Mouse (Mus musculus) adrenal gland, adult (tissue): ENCODE measurements around the gene Prpf6.

Source experiments
- DNase-seq, 2 experiments: peaks; one replicate each; pipeline ENCODE4 v3.0.0; 2022 to 2023; ENCODE audit warnings: low spot score in 1 of 2; ENCODE audit not compliant: inconsistent age in 2 of 2

Gene Prpf6

GRCm38 (mm10) chr2:181594946-181595696 lies 3.5 kb downstream of the Prpf6 start:
- DNase-seq = peak; percentile 82 to 94

GRCm38 (mm10) chr2:181596221-181596960 lies 4.7 kb downstream of the Prpf6 start:
- DNase-seq = peak in 1 of 2 experiments; percentile 47

- DNase-seq = peak; percentile 80 to 85
Observed at GRCm38 (mm10) chr2:181597378-181598061, 5.9 kb downstream of the Prpf6 start.

DNA sequence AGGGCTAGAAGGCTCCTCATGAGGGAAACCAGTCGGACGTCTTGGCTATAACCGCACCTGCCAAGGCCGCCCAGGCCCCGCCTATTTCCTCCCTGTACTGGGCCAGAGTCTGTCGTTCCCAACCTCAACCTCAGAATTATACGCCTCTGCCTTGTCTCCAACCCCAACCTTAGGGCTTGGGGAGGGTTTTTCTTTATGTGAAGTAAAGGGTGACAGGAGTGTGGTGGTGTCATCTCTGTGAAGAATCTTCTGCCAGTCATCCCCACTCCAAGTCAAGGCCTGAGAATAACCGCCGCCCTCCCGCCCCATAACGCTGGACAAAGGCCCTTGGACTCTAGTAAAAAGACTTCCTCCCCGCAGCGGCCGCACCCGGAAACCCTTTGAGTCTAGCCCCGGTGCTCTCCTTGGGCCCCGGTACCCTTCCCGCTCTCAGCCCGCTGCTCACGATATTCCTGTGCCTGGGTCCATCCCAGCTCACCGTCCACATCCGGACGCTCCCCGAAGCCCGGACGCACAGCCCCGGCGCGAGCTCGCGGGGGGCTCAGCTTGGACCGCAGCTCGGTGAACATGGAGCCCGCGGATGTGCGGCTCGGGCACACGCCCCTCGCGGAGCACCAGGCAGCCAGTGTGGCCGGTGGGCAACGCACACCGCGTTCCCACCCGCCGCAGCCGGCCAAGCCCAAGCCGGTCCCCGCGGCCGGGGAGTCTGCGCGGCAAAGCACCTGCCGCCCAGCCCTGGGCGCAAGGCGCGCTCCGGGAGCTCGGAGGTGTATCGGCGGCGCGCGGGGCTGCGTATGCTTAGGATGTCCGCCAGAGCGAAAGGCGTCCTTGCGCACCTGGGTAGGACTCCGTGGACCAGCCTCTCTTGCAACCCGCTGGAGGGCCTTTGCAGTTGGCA lies 7.0 kb downstream of the Prpf6 start, which contains the start of gene Samd10:
TSS of gene Samd10 (minus strand) at position 759 of the 898 bp plus-strand sequence.
- peak; percentile 74 to 90 for DNase-seq

- peak in 1 of 2 experiments; percentile 14 for DNase-seq
Observed at GRCm38 (mm10) chr2:181600226-181600758, 8.6 kb downstream of the Prpf6 start.

DNA sequence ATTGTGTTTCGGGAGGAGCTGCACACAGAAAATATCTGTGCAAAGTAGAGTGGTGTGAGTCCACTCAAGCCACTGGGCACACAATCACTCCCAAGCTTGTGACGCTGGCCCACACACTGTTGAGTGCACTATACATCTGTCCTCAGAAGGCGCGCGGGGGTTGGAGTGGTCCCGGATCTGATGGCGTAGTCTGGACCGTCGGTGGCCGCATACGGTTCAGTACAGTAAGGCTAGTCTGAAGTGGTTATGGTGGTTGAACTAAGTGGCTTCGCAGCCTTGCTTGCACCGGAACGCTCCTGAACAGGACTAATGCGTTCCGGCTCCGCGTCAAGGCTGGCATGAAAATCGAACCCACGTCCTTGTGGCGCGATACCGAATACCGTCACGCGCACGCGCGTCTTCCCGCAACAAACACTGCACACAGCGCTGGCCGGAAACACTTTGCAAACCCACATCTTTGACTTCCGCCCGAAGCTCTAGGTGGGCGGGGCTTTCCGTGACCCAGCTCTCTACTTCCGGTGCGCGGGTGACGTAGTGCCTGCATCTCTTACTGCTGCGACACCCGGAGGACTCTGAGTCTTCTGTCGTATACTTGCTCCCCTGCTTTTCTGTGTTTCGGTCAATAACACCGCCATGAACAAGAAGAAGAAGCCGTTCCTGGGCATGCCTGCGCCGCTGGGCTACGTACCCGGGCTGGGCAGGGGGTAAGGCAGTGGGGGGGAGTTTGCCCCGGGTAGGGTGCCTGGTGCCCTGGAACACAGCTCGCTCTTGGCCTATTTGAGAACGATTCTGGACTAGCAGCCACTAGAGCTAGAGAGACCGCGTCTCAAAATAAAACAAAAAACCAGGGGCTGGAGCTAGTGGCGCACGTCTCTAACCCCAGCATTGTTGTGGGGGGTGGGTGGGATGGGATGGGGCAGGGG lies 9.4 kb downstream of the Prpf6 start:
- peak; percentile 97 to 99 for DNase-seq

DNA sequence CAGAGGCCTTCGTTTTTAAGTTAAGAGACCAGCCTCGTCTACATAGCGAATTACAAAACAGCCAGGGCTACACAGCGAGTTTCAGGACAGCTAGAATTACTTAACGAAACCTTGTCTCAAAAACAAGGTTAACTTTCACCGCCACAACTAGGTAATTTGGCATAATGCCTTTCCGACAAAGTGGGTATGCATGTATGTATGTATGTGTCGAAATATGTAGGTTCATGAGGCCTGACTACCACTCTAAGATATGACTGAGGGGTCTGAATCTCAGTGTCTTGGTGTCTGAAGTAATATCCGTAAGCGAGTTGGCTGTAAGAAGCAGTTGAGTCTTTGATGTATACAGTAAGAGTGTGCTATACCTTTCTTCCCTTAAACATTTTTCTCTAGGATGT lies 10.1 kb downstream of the Prpf6 start:
- DNase-seq = no peak

- no peak for DNase-seq
Observed at GRCm38 (mm10) chr2:181602367-181602766, 10.7 kb downstream of the Prpf6 start.

DNA sequence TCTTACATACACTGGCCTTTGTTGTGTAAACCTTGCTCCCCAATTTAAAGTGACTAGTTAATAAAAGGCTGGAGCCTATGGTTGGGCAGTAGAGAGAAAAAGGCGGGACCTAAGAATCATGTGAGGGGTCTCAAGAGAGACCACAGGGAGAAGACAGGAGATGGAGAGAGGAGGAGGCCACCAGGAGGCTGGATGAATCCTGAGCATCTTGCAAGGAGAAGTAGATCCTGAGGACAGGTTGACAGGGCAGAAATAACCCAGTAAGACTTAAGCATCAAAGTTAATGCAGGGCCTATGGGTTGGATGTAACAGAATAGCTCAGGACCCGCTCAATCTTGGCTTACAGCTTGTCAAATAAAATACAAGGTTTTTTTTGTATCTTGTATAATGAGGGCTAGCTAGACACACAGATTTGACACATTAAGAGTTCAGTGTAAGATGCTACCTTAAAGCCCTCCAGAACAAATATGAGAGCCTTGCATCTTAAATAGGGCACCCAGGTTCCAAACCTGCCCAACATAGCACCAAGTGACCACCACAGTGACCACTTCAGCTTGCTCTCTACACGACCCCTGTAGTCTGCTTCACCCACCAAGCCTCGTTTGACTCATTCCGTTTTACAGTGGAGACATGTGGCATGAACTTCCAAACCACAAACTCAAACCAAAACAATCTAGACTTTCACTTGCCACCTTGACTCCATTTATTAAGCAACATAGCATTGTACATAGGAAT lies 27.3 kb downstream of the Prpf6 start:
- DNase-seq = no peak

GRCm38 (mm10) chr2:181623401-181623800 lies 31.7 kb downstream of the Prpf6 start:
- DNase-seq = peak in 1 of 2 experiments; percentile 58

DNA sequence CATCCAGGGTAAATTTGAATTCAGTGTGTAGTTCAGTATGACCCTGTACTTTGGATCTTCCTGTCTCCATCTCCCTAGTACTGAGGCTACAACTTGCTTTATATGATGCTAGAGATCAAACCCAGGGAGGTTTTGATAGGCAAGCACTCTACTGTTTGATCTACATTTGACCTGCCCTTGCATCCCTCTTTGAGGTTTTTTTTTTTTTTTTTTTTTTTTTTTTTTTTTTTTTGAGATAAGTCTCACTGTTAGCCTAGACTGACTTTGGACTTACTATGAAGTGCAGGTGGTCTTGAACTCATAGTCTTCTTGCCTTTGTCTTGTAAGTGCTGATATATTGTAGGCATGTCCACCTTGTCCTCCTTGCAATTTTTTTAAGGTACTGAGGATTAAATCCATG lies 36.8 kb downstream of the Prpf6 start:
- DNase-seq = no peak

- DNase-seq = no peak
Observed at GRCm38 (mm10) chr2:181632624-181633023, 41.0 kb downstream of the Prpf6 start.

DNA sequence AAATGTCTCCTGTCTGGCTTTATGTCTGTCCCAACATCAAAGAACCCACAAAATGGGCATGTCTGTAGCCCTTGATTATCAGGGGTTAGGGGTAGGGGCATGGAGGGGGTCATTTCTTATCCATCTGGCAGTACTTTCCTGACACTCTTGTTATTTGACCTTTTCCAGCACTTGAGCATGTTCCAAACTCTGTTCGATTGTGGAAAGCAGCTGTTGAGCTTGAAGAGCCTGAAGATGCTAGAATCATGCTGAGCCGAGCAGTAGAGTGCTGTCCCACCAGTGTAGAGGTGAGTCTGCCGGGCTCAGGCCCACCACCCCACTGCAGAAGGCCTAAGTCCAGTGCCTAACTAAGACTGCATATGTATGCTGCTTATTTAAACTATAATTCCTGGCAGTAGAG lies 44.2 kb downstream of the Prpf6 start:
- DNase-seq = no peak

- peak; percentile 33 to 84 for DNase-seq
Observed at GRCm38 (mm10) chr2:181644361-181644760, 52.7 kb downstream of the Prpf6 start.

- DNase-seq = no peak
Observed at GRCm38 (mm10) chr2:181645666-181646065, 54.0 kb downstream of the Prpf6 start.

GRCm38 (mm10) chr2:181646626-181647472 lies 55.2 kb downstream of the Prpf6 start:
- DNase-seq = no peak

- DNase-seq = no peak
Observed at GRCm38 (mm10) chr2:181648926-181649325, 57.3 kb downstream of the Prpf6 start.

DNA sequence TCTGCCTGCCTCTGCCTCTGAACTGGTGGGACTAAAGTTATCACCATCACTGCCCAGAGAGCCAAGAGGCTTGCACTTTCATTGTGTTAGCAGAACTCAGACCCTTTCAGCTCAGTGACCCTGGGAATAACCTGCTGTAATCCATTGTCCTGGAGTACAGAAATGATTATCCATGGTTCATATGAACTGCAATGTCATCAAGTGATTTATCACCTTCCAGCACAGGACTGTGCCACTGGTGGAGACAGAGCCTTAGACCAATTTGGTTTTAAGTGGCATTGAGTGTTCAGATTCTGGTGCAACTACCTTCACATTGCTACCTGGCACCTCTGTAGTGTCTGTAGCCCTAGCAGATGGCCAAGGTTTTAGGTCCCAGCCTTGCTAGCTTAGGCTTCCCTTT lies 61.4 kb downstream of the Prpf6 start:
- no peak for DNase-seq
